Mouse (Mus musculus): ENCODE measurements around the gene Fndc8.

The Fndc8 gene

GRCm38 (mm10) chr11:82891936-82892335, at the start of gene Fndc8:
TSS of gene Fndc8 (plus strand) at chr11:82892124.
- no peak for DNase-seq

DNA sequence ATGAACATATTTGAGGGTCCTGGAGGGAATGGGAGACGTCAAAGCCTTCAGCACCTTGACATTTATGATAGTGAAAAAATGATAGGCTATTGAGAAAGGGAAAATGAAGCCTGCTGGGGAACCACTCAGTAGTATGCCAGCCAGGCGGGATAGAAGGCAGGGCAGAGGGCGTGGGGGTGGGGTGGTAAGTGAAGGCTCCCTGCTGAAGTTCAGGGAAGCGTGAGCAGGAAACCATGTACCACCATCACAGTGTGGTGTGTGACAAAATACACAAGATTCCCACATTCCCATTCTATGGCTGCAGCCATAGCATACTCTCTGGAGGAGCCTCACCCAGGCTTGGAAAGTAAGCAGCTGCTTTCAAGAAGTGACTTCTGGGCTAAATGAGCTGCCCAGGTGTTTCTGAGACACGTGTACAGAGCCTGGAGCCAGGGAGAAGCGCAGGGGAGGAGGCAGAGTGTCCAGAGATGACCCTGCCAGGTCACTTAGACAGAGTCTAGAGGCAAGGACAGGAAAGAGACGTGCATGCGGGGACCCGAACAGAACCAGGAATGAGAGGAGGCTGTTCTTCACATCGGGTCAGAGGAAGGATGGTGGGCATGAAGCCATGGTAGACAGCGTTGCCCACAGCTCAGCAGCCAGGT, 47.0 kb upstream of the Fndc8 start:
- no peak for DNase-seq

DNA sequence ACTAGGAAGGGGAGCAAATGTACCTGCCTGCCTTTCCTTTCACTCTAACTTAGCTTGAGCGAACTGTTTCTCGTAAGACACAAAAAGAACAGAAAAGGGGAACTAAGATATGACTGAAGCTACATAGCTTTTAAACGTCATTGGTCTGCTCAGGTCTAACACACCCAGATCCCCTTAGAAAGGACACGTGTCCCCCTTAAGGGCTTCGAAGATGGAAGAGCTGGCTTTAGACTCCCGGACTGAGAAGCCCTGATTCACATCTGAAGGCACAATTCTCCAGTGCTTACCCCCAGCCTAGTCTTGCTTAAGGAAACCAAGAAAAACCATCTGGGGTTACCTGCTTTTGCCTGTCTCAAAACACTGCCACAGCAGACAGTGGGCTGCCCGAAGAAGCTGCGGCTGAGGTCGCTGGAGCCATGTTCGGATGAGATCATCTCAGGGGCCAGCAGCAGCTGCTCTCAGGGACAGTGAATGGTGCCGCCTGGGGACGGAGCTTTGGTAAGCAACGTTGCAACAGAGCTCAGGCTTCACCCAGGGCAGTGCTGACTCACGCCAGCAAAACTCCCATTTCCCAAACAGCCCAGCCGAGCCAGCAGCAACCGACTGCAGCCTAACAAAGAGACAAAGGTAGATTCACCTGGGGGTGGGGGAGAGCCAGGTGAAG, 46.4 kb upstream of the Fndc8 start:
- DNase-seq: no peak

DNA sequence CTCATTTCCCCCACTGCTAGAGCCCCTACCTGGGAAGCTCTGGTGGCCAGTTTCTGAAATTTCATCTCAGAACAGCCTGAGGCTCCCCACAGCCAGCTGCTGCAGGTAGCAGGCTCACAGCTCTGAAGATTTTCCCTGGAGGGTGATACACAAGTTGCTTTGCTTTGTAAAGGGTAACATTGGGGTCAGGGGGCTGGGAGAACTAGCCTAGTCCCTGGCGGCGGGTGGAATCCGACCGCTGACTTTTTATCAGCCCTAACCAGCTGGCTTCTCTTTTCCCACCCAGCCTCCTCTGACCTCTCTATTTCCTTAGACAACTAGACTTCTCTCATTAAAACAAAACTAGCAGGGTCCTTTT, 45.9 kb upstream of the Fndc8 start:
- DNase-seq: no peak

DNA sequence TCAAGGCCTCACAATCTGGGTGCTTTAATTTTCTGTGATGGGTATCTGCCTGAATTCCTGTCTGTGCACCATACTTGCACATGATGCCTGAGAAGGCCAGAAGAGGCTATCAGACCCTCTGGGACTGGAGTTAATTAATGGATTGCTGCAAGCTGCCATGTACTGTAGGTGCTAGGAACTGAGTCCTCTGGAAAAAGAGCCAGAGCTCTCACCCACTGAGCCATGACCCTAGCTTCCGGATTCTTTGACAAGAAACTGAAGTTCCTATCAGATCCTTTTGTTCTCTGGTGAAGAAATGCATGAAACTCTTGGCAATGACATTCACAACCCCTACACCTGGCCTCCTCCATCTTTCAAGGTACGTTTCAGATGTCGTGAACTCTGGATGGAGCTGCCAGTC, 45.0 kb upstream of the Fndc8 start:
- DNase-seq: no peak

DNA sequence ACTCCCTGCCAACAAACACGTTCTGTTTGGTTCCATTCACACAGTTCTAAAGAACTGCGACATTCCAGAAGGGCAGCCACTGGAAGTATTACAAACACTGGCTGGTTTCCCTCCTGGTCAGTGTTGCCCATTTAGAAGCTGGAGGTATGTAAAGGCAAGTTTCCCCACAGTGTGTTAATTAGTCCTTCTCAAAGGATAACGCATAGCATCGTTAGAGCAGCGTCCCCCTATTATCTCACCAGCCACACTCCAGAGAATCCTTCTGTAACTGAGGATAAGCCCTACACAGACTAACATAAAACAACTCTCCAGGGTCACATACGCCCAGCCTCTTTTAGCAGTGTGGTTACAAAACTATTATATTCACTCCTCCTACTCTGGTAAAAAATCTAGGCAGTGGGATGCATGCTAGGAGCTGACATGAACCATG, 44.3 kb upstream of the Fndc8 start:
- no peak for DNase-seq

DNA sequence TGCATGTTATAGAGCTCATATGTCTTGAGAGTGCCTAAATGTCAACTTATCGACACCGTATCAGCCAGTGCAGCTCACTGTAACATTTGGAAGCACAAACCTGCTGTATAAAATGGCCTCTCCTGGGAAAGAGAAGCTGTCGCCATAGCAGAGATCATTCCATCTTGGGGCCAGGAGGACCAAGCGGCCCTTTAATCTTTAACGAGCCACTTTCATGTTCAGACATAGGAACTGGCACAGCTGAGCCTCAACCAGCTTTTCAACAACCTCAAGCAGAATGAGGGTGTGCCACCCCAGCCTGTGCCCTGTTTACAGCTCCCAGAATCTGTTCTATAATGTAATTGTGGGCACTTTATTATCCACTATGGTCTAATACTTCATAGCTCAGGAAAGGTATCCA, 41.7 kb upstream of the Fndc8 start:
- DNase-seq: no peak

GRCm38 (mm10) chr11:82852115-82852514, 39.8 kb upstream of the Fndc8 start:
- no peak for DNase-seq

GRCm38 (mm10) chr11:82852540-82852939, 39.4 kb upstream of the Fndc8 start:
- DNase-seq: no peak

- no peak for DNase-seq
These were observed 39.0 kb upstream of the Fndc8 start for GRCm38 (mm10) chr11:82852958-82853357.

DNA sequence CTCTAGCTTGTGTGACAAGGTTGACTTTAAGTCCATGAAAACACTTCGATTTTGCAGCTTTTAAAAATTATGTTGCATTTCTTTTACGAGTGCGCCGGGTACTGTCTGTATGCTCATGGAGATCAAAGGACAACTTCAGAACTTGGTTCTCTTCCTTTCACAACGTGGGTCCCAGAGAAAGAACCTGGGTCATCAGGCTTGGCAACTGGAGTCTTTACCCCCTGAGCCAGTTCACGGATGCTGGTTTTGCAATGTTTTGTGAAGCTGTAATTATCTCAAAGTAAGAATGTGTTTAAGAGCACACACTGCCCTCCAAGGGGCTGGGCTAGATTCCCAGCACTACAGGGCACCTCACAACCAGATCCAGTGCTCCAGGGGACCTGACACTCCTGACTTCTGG, 37.8 kb upstream of the Fndc8 start:
- no peak for DNase-seq

DNA sequence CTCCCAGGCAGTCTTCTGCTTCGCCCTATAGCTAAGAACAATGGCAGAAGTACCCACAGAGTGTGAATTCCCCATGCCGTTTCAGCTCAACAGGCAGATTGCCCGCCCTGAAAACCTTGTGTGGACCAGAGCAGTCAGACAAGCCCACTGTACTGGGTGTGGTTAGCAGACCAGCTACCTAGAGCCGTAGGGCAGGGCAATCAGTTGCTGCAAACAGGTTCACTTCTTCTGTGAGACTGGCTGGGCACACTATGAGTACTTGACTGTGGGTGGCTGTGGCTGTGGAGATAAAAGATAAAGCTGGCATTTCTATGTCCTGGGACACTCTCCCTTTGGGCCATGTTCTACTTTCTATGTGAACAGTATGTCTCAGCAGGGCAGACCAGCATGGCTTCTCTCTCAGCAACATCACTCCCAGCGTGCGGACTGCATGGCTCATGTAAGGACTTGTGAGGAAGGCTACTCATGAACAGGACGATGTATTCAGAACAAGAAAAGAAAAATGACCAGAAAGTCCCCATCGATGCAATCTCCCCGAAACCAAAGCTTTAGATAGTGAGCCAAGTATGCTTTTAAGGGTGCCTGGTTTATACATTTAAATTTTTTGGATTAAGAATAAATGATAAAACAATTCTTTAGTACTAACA, 36.5 kb upstream of the Fndc8 start:
- DNase-seq: no peak

GRCm38 (mm10) chr11:82856032-82856431, 35.9 kb upstream of the Fndc8 start:
- no peak for DNase-seq

- no peak for DNase-seq
These were observed 34.5 kb upstream of the Fndc8 start for GRCm38 (mm10) chr11:82857307-82857848.

DNA sequence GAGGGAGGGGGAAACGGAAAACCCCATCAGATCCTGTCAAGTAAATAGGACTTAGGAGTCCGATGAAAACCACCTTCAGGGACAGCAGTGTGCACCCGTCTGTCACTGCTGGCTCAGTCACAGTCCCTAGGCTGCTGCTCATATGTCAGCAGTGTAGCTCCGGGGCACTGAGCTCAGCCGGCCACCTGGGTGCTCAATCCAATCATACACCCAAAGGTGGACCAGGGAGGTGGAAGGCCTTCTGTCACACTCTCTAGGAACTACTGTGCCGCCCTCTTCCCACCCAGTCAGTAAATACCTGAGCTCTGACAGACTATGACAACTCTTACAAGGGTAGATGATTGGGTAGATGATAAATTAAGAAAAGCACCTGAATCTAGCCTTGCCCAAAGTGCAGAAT, 31.2 kb upstream of the Fndc8 start:
- no peak for DNase-seq

DNA sequence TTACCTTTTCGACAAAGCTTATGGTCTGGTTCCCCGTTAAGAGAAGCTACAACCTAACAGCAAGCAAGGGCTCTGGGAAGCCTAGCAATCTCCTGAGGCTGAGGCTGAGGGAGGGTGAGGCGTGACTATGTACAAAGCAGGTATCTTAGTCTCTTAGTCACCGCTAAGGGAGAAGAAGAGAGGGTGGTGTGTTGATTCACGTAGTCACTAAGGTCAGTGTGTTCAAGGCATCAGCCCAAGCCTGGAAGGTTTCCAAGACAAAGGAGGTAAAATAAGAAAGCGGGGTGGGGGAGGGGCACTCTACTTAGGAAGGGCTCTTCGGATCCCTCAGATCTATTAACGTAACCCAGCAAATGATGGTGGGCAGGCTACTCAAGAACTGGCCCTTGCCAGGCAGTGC, 30.4 kb upstream of the Fndc8 start:
- no peak for DNase-seq

DNA sequence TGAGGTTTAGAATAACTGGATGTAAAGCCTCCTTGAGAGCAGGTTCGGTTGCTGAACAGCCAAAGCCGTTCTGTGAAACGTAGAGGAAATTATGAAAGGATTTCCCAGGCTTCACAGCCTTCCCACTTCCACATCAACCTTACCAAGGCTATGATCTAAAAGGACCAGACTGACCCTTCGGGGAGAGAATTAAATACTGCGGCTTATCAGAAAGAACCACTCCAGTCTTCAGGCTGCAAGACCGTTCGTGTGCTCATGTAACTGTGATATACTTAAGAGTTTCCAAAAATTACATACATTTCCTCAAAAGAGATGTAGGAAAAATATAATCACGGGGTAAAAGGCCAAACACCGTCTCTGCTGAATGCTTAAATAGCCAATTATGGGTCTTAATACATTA, 29.3 kb upstream of the Fndc8 start:
- DNase-seq: no peak

DNA sequence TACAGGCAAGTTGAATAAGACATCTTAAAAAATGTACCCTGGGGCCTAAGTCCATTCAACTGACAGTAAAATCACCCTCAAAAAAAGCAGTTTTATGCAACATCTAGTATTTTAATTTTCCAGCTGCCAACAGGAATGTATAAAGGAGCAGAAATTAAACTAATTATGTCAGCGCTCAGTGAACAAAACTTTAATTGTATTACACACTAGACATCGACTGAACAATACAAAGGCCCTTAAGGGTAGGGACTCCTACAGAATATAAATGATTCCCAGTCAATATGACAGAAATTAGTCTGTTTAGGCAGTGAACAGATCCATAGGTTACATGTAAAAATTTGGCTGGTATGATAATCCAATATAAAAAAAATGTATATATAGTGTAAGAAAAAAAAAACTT, 28.9 kb upstream of the Fndc8 start:
- no peak for DNase-seq

DNA sequence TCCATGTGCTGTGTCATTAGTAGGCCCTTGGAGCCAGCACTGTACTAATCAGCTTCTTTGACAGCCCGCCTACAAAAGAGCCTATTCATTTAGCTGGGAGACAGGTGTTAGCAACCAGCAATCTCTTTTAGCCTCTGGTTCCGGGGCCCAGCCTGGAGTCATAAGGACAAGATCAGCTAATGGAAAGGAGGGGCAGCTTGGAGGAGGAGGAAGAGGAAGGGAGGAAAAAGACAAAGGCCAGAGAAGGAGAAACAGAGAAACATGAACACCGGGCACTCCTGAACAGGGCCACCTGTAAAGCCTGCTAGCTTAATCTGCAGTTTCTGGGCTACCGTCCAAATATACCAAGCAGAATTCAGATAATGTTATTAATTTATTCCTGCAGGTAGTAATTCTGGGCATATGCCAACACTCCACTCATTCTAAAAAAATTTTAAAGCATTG, 28.4 kb upstream of the Fndc8 start:
- no peak for DNase-seq

DNA sequence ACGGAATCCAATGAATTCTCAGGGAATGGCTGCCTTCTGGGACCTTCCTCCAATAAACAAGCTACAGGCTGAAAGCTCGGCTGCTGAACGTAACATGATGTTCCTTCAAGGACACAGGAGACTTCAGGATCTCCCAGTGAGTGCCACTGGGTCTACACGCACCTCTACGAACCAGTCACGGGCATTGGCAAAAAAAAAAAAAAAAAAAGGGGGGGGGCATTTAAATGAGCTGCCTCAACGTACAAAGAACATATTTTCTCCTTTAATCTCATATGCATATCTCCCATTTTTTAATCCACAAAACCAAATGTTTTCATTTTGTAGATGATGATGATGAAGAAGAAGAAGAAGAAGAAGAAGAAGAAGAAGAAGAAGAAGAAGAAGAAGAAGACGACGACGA, 26.0 kb upstream of the Fndc8 start:
- DNase-seq: no peak

- no peak for DNase-seq
These were observed 24.9 kb upstream of the Fndc8 start for GRCm38 (mm10) chr11:82866850-82867564.

DNA sequence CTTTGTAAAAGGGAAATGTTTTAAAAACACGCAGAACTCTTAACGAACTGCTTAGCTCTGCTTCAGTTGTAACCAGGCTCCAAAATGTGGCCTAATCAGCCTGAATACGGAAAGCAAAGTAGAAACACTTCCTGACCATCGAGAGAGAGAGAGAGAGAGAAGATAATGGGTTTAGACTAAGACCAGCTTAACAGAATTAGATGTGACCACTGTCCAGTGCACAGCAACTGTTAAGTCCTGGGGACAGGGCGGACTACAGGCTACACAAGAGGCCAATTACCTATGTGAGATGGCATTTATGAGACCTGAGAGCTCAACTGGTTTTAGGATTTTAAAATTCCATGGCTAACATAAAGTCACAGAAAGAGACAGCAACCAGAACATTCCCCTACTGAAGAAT, 24.0 kb upstream of the Fndc8 start:
- no peak for DNase-seq

DNA sequence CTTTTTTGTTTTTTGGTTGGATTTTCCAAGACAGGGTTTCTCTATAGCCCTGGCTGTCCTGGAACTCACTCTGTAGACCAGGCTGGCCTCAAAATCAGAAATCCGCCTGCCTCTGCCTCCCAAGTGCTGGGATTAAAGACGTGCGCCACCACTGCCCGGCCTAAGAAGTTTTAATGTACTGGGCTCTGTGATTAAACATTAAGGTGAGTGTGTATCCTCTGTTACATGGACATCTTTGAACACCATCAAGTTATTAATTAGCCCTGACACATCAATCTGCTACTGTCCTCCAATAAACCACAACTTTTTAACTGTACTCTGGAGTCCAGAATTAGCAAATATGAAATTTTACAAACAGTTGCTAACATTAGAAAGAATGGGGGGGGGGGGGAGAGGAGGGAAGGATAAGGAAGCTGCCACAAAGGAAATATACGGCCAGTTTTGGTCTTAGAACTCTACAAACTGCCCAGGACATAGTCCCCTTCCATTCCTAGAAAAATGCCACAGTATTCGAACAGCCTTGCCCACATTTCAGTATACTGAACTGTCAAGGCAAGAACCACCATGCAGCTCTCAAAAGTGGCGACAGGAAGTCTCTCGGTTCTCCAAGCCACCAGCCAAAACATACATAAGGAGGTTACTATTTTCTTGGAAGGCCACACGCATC, 22.3 kb upstream of the Fndc8 start:
- no peak for DNase-seq
